Mouse (Mus musculus): ENCODE measurements around the gene Galc. TPM values are rescaled to one million over a fixed set of nuclear protein-coding genes. Genes with fewer than 3 reads are reported as not detected.

Gene Galc
- polyA plus RNA-seq, 1 experiment from 2014 or later, result 5.7 TPM

GRCm38 (mm10) chr12:98181729-98182128 is 77.5 kb downstream of the Galc start:
- Histone ChIP-seq H3K4me2 (no peak overlapping the region), H3K4me1 (replicated peaks; ENCODE audit: control insufficient read depth, insufficient read depth, low read length) (no peaks in the 10 kb centered on the region), H3K9ac (ENCODE audit: low read depth, low read length) (no peak overlapping the region), H3K27ac (ENCODE audit: low read depth, low read length) (no peak overlapping the region), H3K27me3 (replicated peaks; ENCODE audit: control insufficient read depth, insufficient read depth, low read length) (no peaks in the 10 kb centered on the region), H3K36me3 (ENCODE audit: control insufficient read depth, insufficient read depth, low read length) (no peaks in the 10 kb centered on the region), H3K9me3 (ENCODE audit: control insufficient read depth, low read length) (no peaks in the 10 kb centered on the region), H3K4me3 (ENCODE audit: low read depth, low read length) (no peak overlapping the region)
- WGBS, result 21% methylated on average over 9 of the region's 9 CpGs
- ATAC-seq (replicated peaks; ENCODE audit: low FRiP score), result no peak
- no peak for DNase-seq (ENCODE audit: low spot score)

- no peak for ATAC-seq (replicated peaks; ENCODE audit: low FRiP score)
- Histone ChIP-seq H3K4me2 (no peak overlapping the region), H3K36me3 (ENCODE audit: control insufficient read depth, insufficient read depth, low read length) (no peaks in the 10 kb centered on the region), H3K27me3 (replicated peaks; ENCODE audit: control insufficient read depth, insufficient read depth, low read length) (no peaks in the 10 kb centered on the region), H3K4me3 (ENCODE audit: low read depth, low read length) (no peak overlapping the region), H3K9me3 (ENCODE audit: control insufficient read depth, low read length) (no peaks in the 10 kb centered on the region), H3K27ac (ENCODE audit: low read depth, low read length) (no peak overlapping the region), H3K9ac (ENCODE audit: low read depth, low read length) (no peak overlapping the region), H3K4me1 (replicated peaks; ENCODE audit: control insufficient read depth, insufficient read depth, low read length) (no peaks in the 10 kb centered on the region)
- WGBS, result 87% methylated on average over 6 of the region's 6 CpGs
- no peak for DNase-seq (ENCODE audit: low spot score)
These were observed 78.5 kb downstream of the Galc start for GRCm38 (mm10) chr12:98180807-98181206.

- Histone ChIP-seq H3K27me3 (replicated peaks; ENCODE audit: control insufficient read depth, insufficient read depth, low read length) (no peaks in the 10 kb centered on the region), H3K9me3 (ENCODE audit: control insufficient read depth, low read length) (no peaks in the 10 kb centered on the region), H3K36me3 (ENCODE audit: control insufficient read depth, insufficient read depth, low read length) (no peaks in the 10 kb centered on the region), H3K4me3 (ENCODE audit: low read depth, low read length) (no peak overlapping the region), H3K9ac (ENCODE audit: low read depth, low read length) (no peak overlapping the region), H3K4me1 (replicated peaks; ENCODE audit: control insufficient read depth, insufficient read depth, low read length) (no peaks in the 10 kb centered on the region), H3K4me2 (no peak overlapping the region), H3K27ac (ENCODE audit: low read depth, low read length) (no peak overlapping the region)
- DNase-seq (ENCODE audit: low spot score) (no peak), ATAC-seq (replicated peaks; ENCODE audit: low FRiP score) (no peak)
- WGBS, result 88% methylated on average over 16 of the region's 16 CpGs
These were observed 78.9 kb downstream of the Galc start for GRCm38 (mm10) chr12:98180235-98180800.

- Histone ChIP-seq H3K4me1 (replicated peaks; ENCODE audit: control insufficient read depth, insufficient read depth, low read length) (no peaks in the 10 kb centered on the region), H3K9me3 (ENCODE audit: control insufficient read depth, low read length) (no peaks in the 10 kb centered on the region), H3K27me3 (replicated peaks; ENCODE audit: control insufficient read depth, insufficient read depth, low read length) (no peaks in the 10 kb centered on the region), H3K36me3 (ENCODE audit: control insufficient read depth, insufficient read depth, low read length) (no peaks in the 10 kb centered on the region), H3K27ac (ENCODE audit: low read depth, low read length) (no peak overlapping the region), H3K9ac (ENCODE audit: low read depth, low read length) (no peak overlapping the region), H3K4me2 (no peak overlapping the region), H3K4me3 (ENCODE audit: low read depth, low read length) (no peak overlapping the region)
- no peak for ATAC-seq (replicated peaks; ENCODE audit: low FRiP score)
- no peak for DNase-seq (ENCODE audit: low spot score)
- 64% methylated on average over 1 of the region's 1 CpGs for WGBS
These were observed 79.8 kb downstream of the Galc start for GRCm38 (mm10) chr12:98179496-98179895.

GRCm38 (mm10) chr12:98176632-98177031 is 82.6 kb downstream of the Galc start:
- H3K9me3 ChIP-seq (ENCODE audit: control insufficient read depth, low read length), result no peaks in the 10 kb centered on the region
- H3K27ac ChIP-seq (ENCODE audit: low read depth, low read length), result no peak overlapping the region
- ATAC-seq (replicated peaks; ENCODE audit: low FRiP score) (no peak), DNase-seq (ENCODE audit: low spot score) (no peak)
- no peak overlapping the region for H3K9ac ChIP-seq (ENCODE audit: low read depth, low read length)
- H3K4me3 ChIP-seq (ENCODE audit: low read depth, low read length), result no peak overlapping the region
- 77% methylated on average over 2 of the region's 2 CpGs for WGBS
- H3K27me3 ChIP-seq (replicated peaks; ENCODE audit: control insufficient read depth, insufficient read depth, low read length), result no peaks in the 10 kb centered on the region
- no peaks in the 10 kb centered on the region for H3K36me3 ChIP-seq (ENCODE audit: control insufficient read depth, insufficient read depth, low read length)
- H3K4me1 ChIP-seq (replicated peaks; ENCODE audit: control insufficient read depth, insufficient read depth, low read length), result no peaks in the 10 kb centered on the region
- H3K4me2 ChIP-seq, result no peak overlapping the region

GRCm38 (mm10) chr12:98161901-98162300 is 97.4 kb downstream of the Galc start:
- H3K4me3 ChIP-seq (ENCODE audit: low read depth, low read length), result no peak overlapping the region
- no peak overlapping the region for H3K9ac ChIP-seq (ENCODE audit: low read depth, low read length)
- DNase-seq (ENCODE audit: low spot score) (no peak), ATAC-seq (replicated peaks; ENCODE audit: low FRiP score) (no peak)
- H3K27ac ChIP-seq (ENCODE audit: low read depth, low read length), result no peak overlapping the region
- H3K4me1 ChIP-seq (replicated peaks; ENCODE audit: control insufficient read depth, insufficient read depth, low read length), result no peaks in the 10 kb centered on the region
- H3K36me3 ChIP-seq (ENCODE audit: control insufficient read depth, insufficient read depth, low read length), result no peaks in the 10 kb centered on the region
- no peaks in the 10 kb centered on the region for H3K9me3 ChIP-seq (ENCODE audit: control insufficient read depth, low read length)
- no peaks in the 10 kb centered on the region for H3K27me3 ChIP-seq (replicated peaks; ENCODE audit: control insufficient read depth, insufficient read depth, low read length)
- WGBS, result 91% methylated on average over 3 of the region's 3 CpGs
- H3K4me2 ChIP-seq, result no peak overlapping the region

GRCm38 (mm10) chr12:98160867-98161266 is 98.4 kb downstream of the Galc start:
- Histone ChIP-seq H3K27ac (ENCODE audit: low read depth, low read length) (no peak overlapping the region), H3K36me3 (ENCODE audit: control insufficient read depth, insufficient read depth, low read length) (no peaks in the 10 kb centered on the region), H3K4me1 (replicated peaks; ENCODE audit: control insufficient read depth, insufficient read depth, low read length) (no peaks in the 10 kb centered on the region), H3K27me3 (replicated peaks; ENCODE audit: control insufficient read depth, insufficient read depth, low read length) (no peaks in the 10 kb centered on the region), H3K9ac (ENCODE audit: low read depth, low read length) (no peak overlapping the region), H3K4me2 (no peak overlapping the region), H3K9me3 (ENCODE audit: control insufficient read depth, low read length) (no peaks in the 10 kb centered on the region), H3K4me3 (ENCODE audit: low read depth, low read length) (no peak overlapping the region)
- WGBS, result 79% methylated on average over 6 of the region's 6 CpGs
- DNase-seq (ENCODE audit: low spot score), result no peak
- no peak for ATAC-seq (replicated peaks; ENCODE audit: low FRiP score)

Other genes with a start within 250 kb of the Galc start
- gene Gpr65, start 9.2 kb upstream of the Galc start, polyA plus RNA-seq (2014; fragmentation: Nextera tagmentation; extraction: Ambion mirVana), result 2.0 TPM in 2 replicates

Measured in liver, embryonic 11.5 days (tissue).